Mouse (Mus musculus) limb, embryonic 14.5 days (tissue): Measurements from ENCODE around the gene Tnk2. TPM values are rescaled to one million over a fixed set of nuclear protein-coding genes. Genes with fewer than 3 reads are reported as not detected.
A peak's percentile ranks its signal among the peaks of the same experiment; 100 is the strongest.

ENCODE experiments used
- ATAC-seq: fragments of 200-750 bp; cut with Nextera tagmentation; 2 replicates; pipeline ENCODE4 v1.8.0; 2017; ENCODE audit warnings: low read depth, moderate number of reproducible peaks, moderate TSS enrichment; ENCODE audit not compliant: low FRiP score
- DNase-seq: peaks from one replicate; pipeline ENCODE4 v3.0.0-alpha.2; 2015; ENCODE audit warnings: low spot score
- H3K27ac ChIP-seq: fragments of 300-500 bp; sonication (generic); replicated peaks from 2 replicates; pipeline ENCODE4 v1.5.1; 2014; ENCODE audit warnings: low read depth, mild to moderate bottlenecking, low read length, moderate library complexity, mixed read lengths
- H3K27me3 ChIP-seq: fragments of 300-500 bp; sonication (generic); 2 replicates; pipeline ENCODE4 v1.6.1; 2014; ENCODE audit warnings: low read length, mixed read lengths; ENCODE audit not compliant: control insufficient read depth, insufficient read depth
- H3K36me3 ChIP-seq: fragments of 300-500 bp; sonication (generic); 2 replicates; pipeline ENCODE4 v1.6.1; 2014; ENCODE audit warnings: mild to moderate bottlenecking, low read length, moderate library complexity, mixed read lengths; ENCODE audit not compliant: control insufficient read depth, insufficient read depth
- H3K4me1 ChIP-seq: fragments of 300-500 bp; sonication (generic); 2 replicates; pipeline ENCODE4 v1.6.1; 2014; ENCODE audit warnings: antibody characterized with exemption, low read length, mixed read lengths; ENCODE audit not compliant: control insufficient read depth, insufficient read depth
- H3K4me2 ChIP-seq: fragments of 300-500 bp; sonication (generic); replicated peaks from 2 replicates; pipeline ENCODE4 v1.6.1; 2014; ENCODE audit warnings: low read depth, mild to moderate bottlenecking, low read length, moderate library complexity; ENCODE audit not compliant: severe bottlenecking
- H3K4me3 ChIP-seq: fragments of 300-500 bp; sonication (generic); replicated peaks from 2 replicates; pipeline ENCODE4 v1.5.1; 2014; ENCODE audit warnings: low read length
- H3K9ac ChIP-seq: fragments of 300-500 bp; sonication (generic); 2 replicates; pipeline ENCODE4 v1.6.1; 2014; ENCODE audit warnings: mild to moderate bottlenecking, low read depth, low read length, moderate library complexity; ENCODE audit not compliant: severe bottlenecking
- H3K9me3 ChIP-seq: fragments of 300-500 bp; sonication (generic); 2 replicates; pipeline ENCODE4 v1.6.1; 2016; ENCODE audit warnings: low read length; ENCODE audit not compliant: control insufficient read depth
- POLR2A ChIP-seq: fragments of 200-500 bp; IDR thresholded peaks from 2 replicates; pipeline ENCODE4 v1.8.0; 2012; ENCODE audit warnings: inconsistent platforms, mild to moderate bottlenecking, moderate library complexity, borderline replicate concordance; ENCODE audit not compliant: insufficient read depth, insufficient read length; ENCODE audit errors: extremely low read depth
- WGBS: fragments of 180-500 bp; shearing (Covaris S2); extraction: QIAGEN DNeasy Blood & Tissue Kit; methylation state at CpG from one replicate; pipeline ENCODE4 v1.1.7; 2014; 5-methylcytosine and 5-hydroxymethylcytosine counted together
- polyA plus RNA-seq, 2 experiments: library from polyadenylated mRNA; depleted of rRNA in 1 of 2; stranded (reverse) in 1 of 2; unstranded in 1 of 2; fragments of >200 nt; fragmentation: Nextera tagmentation in 1 of 2; extraction: Ambion mirVana in 1 of 2; gene quantifications; 2 replicates each; pipeline versions ENCODE4 v1.2.1 to v1.2.3; 2012 to 2014

Gene Tnk2
- polyA plus RNA-seq, 2 experiments: 16.0 to 98.1 TPM

- ATAC-seq: no peak
- Histone ChIP-seq H3K9me3 (no peaks in the 10 kb centered on the region), H3K36me3 (no peaks in the 10 kb centered on the region), H3K27me3 (no peaks in the 10 kb centered on the region), H3K4me1 (no peaks in the 10 kb centered on the region), H3K4me2 (no peak overlapping the region), H3K27ac (no peak overlapping the region), H3K9ac (no peak overlapping the region), H3K4me3 (no peak overlapping the region)
- 70% methylated on average over 1 of the region's 1 CpGs for WGBS
- no peak for DNase-seq
- no peak for TF ChIP-seq POLR2A
Observed at GRCm38 (mm10) chr16:32599151-32599550, 44.5 kb upstream of the Tnk2 start.

- Histone ChIP-seq H3K27ac (no peak overlapping the region), H3K9me3 (no peaks in the 10 kb centered on the region), H3K4me2 (no peak overlapping the region), H3K9ac (no peak overlapping the region), H3K4me1 (no peaks in the 10 kb centered on the region), H3K4me3 (no peak overlapping the region), H3K27me3 (no peaks in the 10 kb centered on the region), H3K36me3 (no peaks in the 10 kb centered on the region)
- ATAC-seq: no peak
- 78% methylated on average over 3 of the region's 3 CpGs for WGBS
- TF ChIP-seq POLR2A: no peak
- no peak for DNase-seq
Observed at GRCm38 (mm10) chr16:32602193-32602685, 41.4 kb upstream of the Tnk2 start.

- no peak for TF ChIP-seq POLR2A
- Histone ChIP-seq H3K9me3 (no peaks in the 10 kb centered on the region), H3K4me2 (peak overlapping the region; percentile 85), H3K4me1 (peaks cover 7% of the 10 kb centered on the region), H3K36me3 (no peaks in the 10 kb centered on the region), H3K27ac (no peak overlapping the region), H3K27me3 (no peaks in the 10 kb centered on the region), H3K9ac (no peak overlapping the region), H3K4me3 (peak overlapping the region; percentile 78; the same call in 1 of the 2 replicates)
- no peak for DNase-seq
- WGBS: 47% methylated on average over 7 of the region's 7 CpGs
- ATAC-seq: no peak
Observed at GRCm38 (mm10) chr16:32607562-32608343, 35.9 kb upstream of the Tnk2 start.

- TF ChIP-seq POLR2A: no peak
- no peak for DNase-seq
- peak overlapping the region; percentile 78 for H3K4me3 ChIP-seq
- H3K9me3 ChIP-seq: no peaks in the 10 kb centered on the region
- peak overlapping the region; percentile 85 for H3K4me2 ChIP-seq
- peak overlapping the region; percentile 70; the same call in 1 of the 2 replicates for H3K9ac ChIP-seq
- H3K27me3 ChIP-seq: no peaks in the 10 kb centered on the region
- H3K27ac ChIP-seq: no peak overlapping the region
- WGBS: 6% methylated on average over 8 of the region's 8 CpGs
- H3K36me3 ChIP-seq: no peaks in the 10 kb centered on the region
- ATAC-seq: no peak
- H3K4me1 ChIP-seq: peaks cover 7% of the 10 kb centered on the region
Observed at GRCm38 (mm10) chr16:32608344-32608711, 35.3 kb upstream of the Tnk2 start.

GRCm38 (mm10) chr16:32608712-32609400, 34.8 kb upstream of the Tnk2 start, which contains the start of gene Tfrc:
Tfrc (plus strand) TSS chr16:32608920.
- H3K4me2 ChIP-seq: peak within 1 kb of the TSS; percentile 85
- WGBS: 0% methylated on average over 68 of the region's 73 CpGs
- peak; percentile 99 for TF ChIP-seq POLR2A

More at GRCm38 (mm10) chr16:32608712-32609400, 34.8 kb upstream of the Tnk2 start, which contains the start of gene Tfrc:
- no peaks in the 10 kb centered on the region for H3K36me3 ChIP-seq
- H3K9me3 ChIP-seq: no peaks in the 10 kb centered on the region
- H3K27ac ChIP-seq: peak within 1 kb of the TSS; percentile 84
- DNase-seq: peak; percentile 99
- H3K4me3 ChIP-seq: peak within 1 kb of the TSS; percentile 78
- peak within 1 kb of the TSS; percentile 70 for H3K9ac ChIP-seq
- peak; percentile 98 for ATAC-seq
- no peaks in the 10 kb centered on the region for H3K27me3 ChIP-seq
- H3K4me1 ChIP-seq: peaks cover 7% of the 10 kb centered on the region
